Mouse (Mus musculus) liver, postnatal 0 days (tissue): ENCODE measurements around the gene Mroh2a.

Source experiments
- CTCF ChIP-seq: sonication (generic); IDR thresholded peaks from 2 replicates; pipeline ENCODE4 v1.5.1; 2016; ENCODE audit warnings: antibody characterized with exemption, low read depth
- EP300 ChIP-seq: IDR thresholded peaks from 2 replicates; pipeline ENCODE4 v1.6.1; 2016; ENCODE audit warnings: antibody characterized with exemption, low read depth, mild to moderate bottlenecking

DNA sequence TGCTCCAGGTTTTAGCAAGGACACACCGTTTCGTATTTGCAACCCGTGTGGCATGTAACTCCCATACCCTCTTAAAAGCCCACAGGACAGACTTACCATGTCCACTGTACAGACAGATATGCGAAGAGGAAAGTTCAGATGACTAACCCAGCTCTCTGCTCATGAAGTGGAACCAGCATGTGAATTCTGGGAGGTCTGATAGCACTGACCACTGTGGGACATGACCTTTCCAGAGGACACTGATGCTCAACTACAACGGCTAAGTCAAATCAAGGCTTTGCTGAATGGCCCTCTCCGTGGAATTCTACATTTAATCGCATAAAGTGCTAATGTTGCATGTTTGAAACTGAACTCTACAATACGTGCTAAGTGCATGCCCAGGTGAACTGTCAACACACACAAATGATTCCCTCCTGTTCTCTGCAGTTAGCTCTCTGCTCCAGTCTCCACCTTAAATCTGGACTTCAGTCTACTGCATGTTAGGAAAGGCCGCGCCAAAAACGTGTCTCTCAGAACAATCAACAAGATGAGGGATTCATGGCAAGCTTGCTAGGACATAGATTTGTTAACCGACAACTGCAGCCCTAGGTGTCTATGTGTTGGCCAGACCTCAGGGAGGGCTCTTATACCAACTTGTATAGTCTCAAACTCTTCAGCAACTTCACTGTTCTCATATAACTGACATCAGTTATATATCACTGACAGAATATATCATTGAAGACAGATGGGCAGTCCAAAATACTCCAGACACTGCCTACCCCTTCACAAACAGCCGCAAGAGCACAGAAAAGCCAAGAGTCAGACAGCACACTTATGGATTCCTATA, 49.1 kb downstream of the Mroh2a start:
- TF ChIP-seq CTCF, result no peak
- TF ChIP-seq EP300, result no peak
